Mouse (Mus musculus) heart, embryonic 14.5 days (tissue): ENCODE results near the gene Ccdc73. TPM values are rescaled to one million over a fixed set of nuclear protein-coding genes. Genes with fewer than 3 reads are reported as not detected.
A peak's percentile ranks its signal among the peaks of the same experiment; 100 is the strongest.
"Not testable (repeated sequence)": the region's sequence is repeated elsewhere in the genome, so short reads cannot be mapped to it uniquely, and the experiment has no call there.

Experiments
- ATAC-seq: fragments of 200-750 bp; cut with Nextera tagmentation; 2 replicates; pipeline ENCODE4 v1.8.0; 2017; ENCODE audit warnings: low read depth, moderate TSS enrichment; ENCODE audit not compliant: insufficient number of reproducible peaks, insufficient read depth, low FRiP score
- H3K27ac ChIP-seq, 2 experiments: fragments of 200-500 bp in 1 of 2; fragments of 300-500 bp in 1 of 2; sonication (generic) in 1 of 2; replicated peaks in 1 of 2; 2 replicates each; pipeline ENCODE4 v1.5.1; 2012 to 2014; ENCODE audit warnings: low read depth in 2 of 2, low read length in 2 of 2, control low read depth in 1 of 2, mild to moderate bottlenecking in 1 of 2, mixed read lengths in 1 of 2; ENCODE audit not compliant: control insufficient read depth in 1 of 2, insufficient read depth in 1 of 2
- H3K27me3 ChIP-seq: fragments of 300-500 bp; sonication (generic); 2 replicates; pipeline ENCODE4 v1.6.1; 2014; ENCODE audit warnings: mild to moderate bottlenecking, low read length, control low read depth; ENCODE audit not compliant: control insufficient read depth, insufficient read depth
- H3K36me3 ChIP-seq: fragments of 300-500 bp; sonication (generic); 2 replicates; pipeline ENCODE4 v1.6.1; 2014; ENCODE audit warnings: mild to moderate bottlenecking, control low read depth, low read length, mixed read lengths; ENCODE audit not compliant: control insufficient read depth, insufficient read depth
- H3K4me1 ChIP-seq, 2 experiments: fragments of 200-500 bp in 1 of 2; fragments of 300-500 bp in 1 of 2; sonication (generic) in 1 of 2; 2 replicates each; pipeline ENCODE4 v1.6.1; 2012 to 2014; ENCODE audit warnings: low read length in 2 of 2, control low read depth in 1 of 2, mixed read lengths in 1 of 2; ENCODE audit not compliant: control insufficient read depth in 2 of 2, insufficient read depth in 2 of 2
- H3K4me2 ChIP-seq: fragments of 300-500 bp; sonication (generic); 2 replicates; pipeline ENCODE4 v1.6.1; 2014; ENCODE audit warnings: mild to moderate bottlenecking, low read length
- H3K4me3 ChIP-seq, 2 experiments: fragments of 200-500 bp in 1 of 2; fragments of 300-500 bp in 1 of 2; sonication (generic) in 1 of 2; 2 replicates each; pipeline ENCODE4 v1.5.1; 2012 to 2014; ENCODE audit warnings: low read length in 2 of 2, mild to moderate bottlenecking in 2 of 2, control low read depth in 1 of 2, low read depth in 1 of 2, moderate library complexity in 1 of 2; ENCODE audit not compliant: control insufficient read depth in 1 of 2, insufficient read depth in 1 of 2
- H3K9ac ChIP-seq: fragments of 300-500 bp; sonication (generic); 2 replicates; pipeline ENCODE4 v1.6.1; 2014; ENCODE audit warnings: mild to moderate bottlenecking, low read length
- H3K9me3 ChIP-seq: fragments of 300-500 bp; sonication (generic); 2 replicates; pipeline ENCODE4 v1.6.1; 2016; ENCODE audit warnings: low read length, control low read depth; ENCODE audit not compliant: control insufficient read depth
- WGBS: fragments of 180-500 bp; shearing (Covaris S2); extraction: QIAGEN DNeasy Blood & Tissue Kit; methylation state at CpG from one replicate; pipeline ENCODE4 v1.1.7; 2014; 5-methylcytosine and 5-hydroxymethylcytosine counted together
- polyA plus RNA-seq: library from polyadenylated mRNA; unstranded; fragments of >200 nt; fragmentation: Nextera tagmentation; extraction: Ambion mirVana; gene quantifications from 2 replicates; pipeline ENCODE4 v1.2.1, GENCODE M21; 2014

The Ccdc73 gene
- polyA plus RNA-seq, 1 experiment from 2014 or later: 10.4 TPM

- ATAC-seq: no peak
- 81% methylated on average over 3 of the region's 3 CpGs for WGBS
Measured at GRCm38 (mm10) chr2:105017802-105018201, 150.2 kb downstream of the Ccdc73 start.

GRCm38 (mm10) chr2:105019457-105019856 is 151.9 kb downstream of the Ccdc73 start:
- Histone ChIP-seq H3K27me3 (no peaks in the 10 kb centered on the region), H3K36me3 (no peaks in the 10 kb centered on the region), H3K27ac (no peak overlapping the region), H3K4me1 (peaks cover 2 to 18% of the 10 kb centered on the region in 2 experiments; a peak in 3 of 4 replicates), H3K9me3 (no peaks in the 10 kb centered on the region), H3K4me2 (no peak overlapping the region), H3K9ac (no peak overlapping the region), H3K4me3 (no peak overlapping the region)
- ATAC-seq: no peak
- 93% methylated on average over 1 of the region's 1 CpGs for WGBS

More at GRCm38 (mm10) chr2:105017802-105018201, 150.2 kb downstream of the Ccdc73 start:
- Histone ChIP-seq H3K4me3 (peak overlapping the region in 1 of 2 experiments; percentile 98; a peak in 1 of 4 replicates), H3K4me1 (peaks cover 0 to 11% of the 10 kb centered on the region in 2 experiments; a peak in 3 of 4 replicates), H3K36me3 (peaks cover 11% of the 10 kb centered on the region), H3K4me2 (peak overlapping the region; percentile 90; the same call in 1 of the 2 replicates), H3K9ac (no peak overlapping the region), H3K9me3 (no peaks in the 10 kb centered on the region), H3K27me3 (no peaks in the 10 kb centered on the region), H3K27ac (no peak overlapping the region)

DNA sequence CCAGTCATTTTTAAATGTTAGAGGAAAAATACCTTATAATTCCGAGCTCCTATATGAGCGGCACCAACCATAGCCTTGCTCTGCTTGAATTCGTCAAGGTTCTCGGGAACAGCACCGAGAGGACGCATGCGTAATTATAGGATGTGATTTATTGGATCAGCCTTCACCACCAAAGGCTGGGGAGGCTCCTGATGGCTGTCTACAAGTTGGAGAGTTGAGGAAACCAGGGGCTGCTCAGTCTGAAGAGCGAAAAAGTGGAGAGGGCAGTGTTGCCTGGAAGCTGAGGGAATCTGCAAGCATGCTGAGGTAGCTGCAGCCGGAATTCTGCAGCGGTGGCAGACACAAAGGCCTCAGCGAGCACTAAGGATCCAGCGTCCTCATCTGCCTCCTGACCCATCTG is 153.7 kb downstream of the Ccdc73 start:
- Histone ChIP-seq H3K27ac (no peak overlapping the region), H3K4me1 (peaks cover 2 to 11% of the 10 kb centered on the region in 2 experiments; a peak in 1 of 4 replicates), H3K9me3 (no peaks in the 10 kb centered on the region), H3K9ac (no peak overlapping the region), H3K4me2 (no peak overlapping the region), H3K27me3 (no peaks in the 10 kb centered on the region), H3K4me3 (no peak overlapping the region), H3K36me3 (no peaks in the 10 kb centered on the region)
- 73% methylated on average over 12 of the region's 12 CpGs for WGBS
- ATAC-seq: no peak

DNA sequence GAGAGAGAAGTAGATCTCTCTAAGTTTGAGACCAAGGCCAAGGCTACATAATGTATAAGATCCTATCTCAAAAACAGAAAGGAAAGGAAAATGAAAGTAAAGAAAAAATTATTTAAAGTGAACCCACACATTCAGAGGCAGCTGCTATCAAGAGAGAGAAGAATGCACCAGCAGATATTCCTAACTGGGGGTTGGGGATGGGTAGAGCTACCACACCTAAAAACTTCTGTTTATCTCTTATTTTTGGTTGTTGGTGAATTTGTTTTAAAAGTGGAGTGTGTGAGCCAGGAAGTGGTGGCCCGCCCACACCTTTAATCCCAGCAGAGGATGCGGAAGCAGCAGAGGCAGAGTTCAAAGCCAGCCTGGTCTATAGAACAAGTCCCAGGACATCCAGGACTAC is 154.2 kb downstream of the Ccdc73 start:
- Histone ChIP-seq H3K9ac (no peak overlapping the region), H3K4me3 (no peak overlapping the region), H3K4me2 (no peak overlapping the region), H3K27ac (no peak overlapping the region), H3K4me1 (peaks cover 2 to 11% of the 10 kb centered on the region in 2 experiments; a peak in 1 of 4 replicates), H3K36me3 (no peaks in the 10 kb centered on the region), H3K9me3 (no peaks in the 10 kb centered on the region), H3K27me3 (no peaks in the 10 kb centered on the region)
- ATAC-seq: no peak
- 92% methylated on average over 2 of the region's 2 CpGs for WGBS

- Histone ChIP-seq H3K27me3 (no peaks in the 10 kb centered on the region), H3K9ac (no peak overlapping the region), H3K4me3 (no peak overlapping the region), H3K4me1 (peaks cover 2 to 7% of the 10 kb centered on the region in 2 experiments; a peak in 1 of 4 replicates), H3K9me3 (no peaks in the 10 kb centered on the region), H3K4me2 (no peak overlapping the region), H3K27ac (no peak overlapping the region), H3K36me3 (no peaks in the 10 kb centered on the region)
- ATAC-seq: 0 out of 2 replicates have a peak, but pooled peaks have one; percentile 34
- WGBS: 20% methylated on average over 6 of the region's 6 CpGs
Measured at GRCm38 (mm10) chr2:105023031-105023615, 155.5 kb downstream of the Ccdc73 start.

DNA sequence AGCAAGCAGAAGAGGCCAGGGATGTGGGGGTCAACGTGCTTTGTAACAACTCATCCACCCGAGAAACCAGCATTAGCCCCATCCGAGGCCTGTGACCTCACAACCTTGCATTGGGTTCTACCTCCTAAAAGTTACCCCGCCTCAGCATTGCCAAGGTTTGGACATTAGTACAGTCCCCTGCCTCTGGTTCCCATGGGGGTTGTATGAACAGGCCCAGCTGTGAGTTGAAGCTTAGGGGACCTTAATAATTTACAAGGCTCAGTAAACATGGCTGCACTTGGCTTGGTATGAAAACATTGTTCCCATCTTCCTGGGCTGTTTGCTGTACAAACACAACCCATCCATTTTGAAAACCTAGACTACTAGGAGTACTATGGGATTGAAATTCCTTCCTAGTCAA is 156.2 kb downstream of the Ccdc73 start:
- Histone ChIP-seq H3K36me3 (no peaks in the 10 kb centered on the region), H3K27ac (no peak overlapping the region), H3K4me2 (no peak overlapping the region), H3K27me3 (no peaks in the 10 kb centered on the region), H3K9ac (no peak overlapping the region), H3K9me3 (no peaks in the 10 kb centered on the region), H3K4me3 (no peak overlapping the region), H3K4me1 (peaks cover 2 to 7% of the 10 kb centered on the region in 2 experiments; a peak in 1 of 4 replicates)
- ATAC-seq: no peak
- WGBS: 63% methylated on average over 4 of the region's 4 CpGs

DNA sequence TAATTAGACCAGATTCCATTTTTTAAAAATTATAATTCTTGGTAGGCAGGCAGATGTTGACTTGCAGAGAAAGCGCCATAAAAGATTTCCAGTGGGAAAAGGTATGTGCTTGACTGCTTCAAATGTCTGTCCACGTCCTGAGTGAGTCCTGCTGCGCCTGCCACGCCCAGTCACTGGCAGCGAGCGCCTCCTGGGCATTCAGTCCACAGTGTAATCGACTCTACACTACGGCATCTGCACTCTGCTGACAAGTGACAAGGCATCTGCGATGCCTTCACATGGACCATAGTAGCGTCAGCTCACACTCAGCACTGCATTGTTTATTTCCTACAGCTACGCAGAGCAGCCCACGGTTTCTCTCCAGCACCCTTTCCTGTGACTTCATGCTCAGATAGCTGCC is 158.0 kb downstream of the Ccdc73 start:
- H3K27me3 ChIP-seq, H3K4me1 ChIP-seq, H3K36me3 ChIP-seq, H3K9ac ChIP-seq, H3K4me2 ChIP-seq, H3K4me3 ChIP-seq, H3K9me3 ChIP-seq, H3K27ac ChIP-seq: not testable (repeated sequence)
- 34% methylated on average over 11 of the region's 12 CpGs for WGBS
- peak; percentile 39; the same call in 1 of the 2 replicates for ATAC-seq
